Mouse (Mus musculus) stomach, postnatal 0 days (tissue): Measurements from ENCODE around the gene Pltp.
A peak's percentile ranks its signal among the peaks of the same experiment; 100 is the strongest.

ENCODE experiments used
- CTCF ChIP-seq: IDR thresholded peaks from 2 replicates; pipeline ENCODE4 v1.5.1; 2016; ENCODE audit warnings: antibody characterized with exemption, low read depth, mild to moderate bottlenecking, moderate library complexity
- EP300 ChIP-seq: optimal IDR thresholded peaks from 2 replicates; pipeline ENCODE3; 2016; ENCODE audit warnings: antibody characterized with exemption

DNA sequence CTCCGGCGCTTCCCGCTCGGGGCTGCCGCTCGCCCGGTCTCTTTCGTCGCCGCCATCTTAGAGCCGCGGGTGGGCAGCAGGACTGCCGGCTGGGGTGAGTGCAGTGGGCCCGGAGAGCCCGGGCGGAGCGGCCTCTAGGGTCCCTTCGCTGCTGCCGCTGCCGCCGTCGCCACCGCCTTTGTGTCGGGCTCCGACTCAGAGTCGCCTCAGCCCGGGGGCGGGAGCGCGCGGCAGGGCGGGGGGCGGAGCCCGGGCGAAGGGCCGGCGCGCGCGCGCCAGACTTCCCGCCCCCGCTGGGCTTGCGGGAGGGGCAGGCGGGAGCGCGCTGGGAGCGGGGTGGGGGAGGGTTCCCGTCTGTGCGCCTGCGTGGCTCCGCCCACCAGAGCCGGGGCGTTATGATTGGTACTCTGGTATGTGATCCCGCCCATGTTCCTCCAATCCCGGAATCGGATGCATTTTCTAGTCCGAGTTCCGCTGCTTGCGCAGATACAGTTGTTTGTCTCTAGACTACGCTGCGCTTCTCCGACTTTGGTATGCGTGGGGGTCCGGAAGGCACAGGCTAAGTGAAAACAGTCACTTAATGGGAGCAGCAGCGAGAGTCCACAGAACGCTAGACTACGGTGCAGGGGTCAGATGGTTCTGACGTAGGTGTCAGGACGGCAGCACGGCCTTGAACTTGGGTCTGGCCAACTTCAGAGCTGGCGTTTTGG is 22.2 kb upstream of the Pltp start:
- TF ChIP-seq CTCF: no peak
- peak; percentile 11 for TF ChIP-seq EP300
